ENCODE assay signal across 23 mouse cellular contexts in the genomic region with DNA sequence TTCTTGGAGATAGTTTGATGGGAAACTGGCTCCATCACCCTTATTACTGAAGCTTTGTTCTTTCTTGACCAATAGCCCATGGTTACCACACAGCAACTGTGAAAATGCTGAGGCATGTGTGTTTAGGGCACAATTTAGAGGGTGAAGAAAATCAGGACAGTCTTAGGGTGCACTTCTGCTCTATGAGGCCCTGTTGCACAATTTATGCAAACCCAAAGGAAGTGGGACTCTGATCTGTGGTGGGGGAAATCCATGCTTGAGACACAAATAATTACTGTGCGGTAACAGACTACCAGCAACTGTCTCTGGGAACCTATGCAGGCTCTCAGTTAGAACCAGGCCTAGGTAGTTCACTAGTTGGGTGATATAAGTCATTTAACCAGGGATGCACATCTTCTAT. TPM values are rescaled to one million over a fixed set of nuclear protein-coding genes. Genes with fewer than 3 reads are reported as not detected.
DNase-seq lines count a peak whose midpoint lies in the region; ATAC-seq and TF ChIP-seq lines count a peak whose summit lies in the region.
"Had no signal": no experiment of that assay in that cellular context is flagged by ENCODE, and none has a peak within 500 bp of the region (broad histone marks: within the 10 kb centered on the region; RNA-seq: fewer than 3 reads in every experiment).

No protein-coding gene starts in this region.

- no peaks in the 10 kb centered on the region for H3K27me3 ChIP-seq in lung, postnatal 0 days (replicated peaks; ENCODE audit: insufficient read depth, low read length)
- H3K27me3 ChIP-seq in neural tube, embryonic 15.5 days (replicated peaks): no peaks in the 10 kb centered on the region
- H3K27me3 ChIP-seq: embryonic facial prominence, embryonic 15.5 days; hindbrain, embryonic 12.5 days; lung, embryonic 15.5 days; neural tube, embryonic 12.5 days had no signal

- H3K4me2 ChIP-seq in lung, postnatal 0 days (replicated peaks; ENCODE audit: low read depth, low read length): no peak overlapping the region
- no peak overlapping the region for H3K4me2 ChIP-seq in neural tube, embryonic 15.5 days
- H3K4me2 ChIP-seq: embryonic facial prominence, embryonic 15.5 days; hindbrain, embryonic 12.5 days; lung, embryonic 15.5 days; midbrain, embryonic 11.5 days; neural tube, embryonic 12.5 days had no signal

- H3K9ac ChIP-seq in lung, postnatal 0 days (replicated peaks; ENCODE audit: low read depth): no peak overlapping the region
- H3K9ac ChIP-seq in neural tube, embryonic 15.5 days (replicated peaks): no peak overlapping the region
- H3K9ac ChIP-seq: embryonic facial prominence, embryonic 15.5 days; hindbrain, embryonic 12.5 days; lung, embryonic 15.5 days; neural tube, embryonic 12.5 days had no signal

- peak; percentile 30 for DNase-seq in lung, postnatal 0 days (ENCODE audit: low spot score)
- DNase-seq in lung, postnatal 14 days: no peak
- DNase-seq in natural killer cell, adult 2 months (ENCODE audit: low spot score in 2 of 2): peak; percentile 3 to 13
- no peak for DNase-seq in gastrocnemius, postnatal 4 days (ENCODE audit: low spot score in 2 of 2)
- DNase-seq: gastrocnemius, postnatal 36 days; kidney, adult 11 months; kidney, postnatal 25 days; layer of hippocampus, postnatal 36 days; left cerebral cortex, postnatal 4 days; right cerebral cortex, postnatal 4 days; thymus, postnatal 14 days had no signal

- no peak for TF ChIP-seq CTCF in lung, postnatal 0 days (IDR thresholded peaks at IDR 0.05)

- H3K27ac ChIP-seq in lung, postnatal 0 days (ENCODE audit: low read length): no peak overlapping the region
- no peak overlapping the region for H3K27ac ChIP-seq in neural tube, embryonic 15.5 days (replicated peaks)
- H3K27ac ChIP-seq: embryonic facial prominence, embryonic 15.5 days; hindbrain, embryonic 12.5 days; lung, embryonic 15.5 days; neural tube, embryonic 12.5 days had no signal

- H3K36me3 ChIP-seq in lung, postnatal 0 days (ENCODE audit: insufficient read depth, low read length): no peaks in the 10 kb centered on the region
- H3K36me3 ChIP-seq in neural tube, embryonic 15.5 days: no peaks in the 10 kb centered on the region
- H3K36me3 ChIP-seq: embryonic facial prominence, embryonic 15.5 days; hindbrain, embryonic 12.5 days; lung, embryonic 15.5 days; neural tube, embryonic 12.5 days had no signal

- no peak overlapping the region for H3K4me3 ChIP-seq in lung, postnatal 0 days (ENCODE audit: low read depth, low read length)
- H3K4me3 ChIP-seq in neural tube, embryonic 15.5 days (replicated peaks): no peak overlapping the region
- H3K4me3 ChIP-seq: embryonic facial prominence, embryonic 15.5 days; hindbrain, embryonic 12.5 days; lung, embryonic 15.5 days; neural tube, embryonic 12.5 days had no signal

- TF ChIP-seq EP300 in lung, postnatal 0 days (IDR thresholded peaks at IDR 0.05): no peak

- no peak; the same call in 1 of the 2 replicates for ATAC-seq in lung, postnatal 0 days
- ATAC-seq in activated CD4-positive, CD25-positive, alpha-beta regulatory T cell, adult 4 months: peak; percentile 38
- ATAC-seq in inflammation-experienced regulatory T-cells, adult 6 months: peak; percentile 68
- no peak for ATAC-seq in neural tube, embryonic 15.5 days (ENCODE audit: low FRiP score)
- ATAC-seq: Patski had no signal

- no peaks in the 10 kb centered on the region for H3K4me1 ChIP-seq in lung, postnatal 0 days (ENCODE audit: insufficient read depth, low read depth, low read length)
- no peaks in the 10 kb centered on the region for H3K4me1 ChIP-seq in neural tube, embryonic 15.5 days
- H3K4me1 ChIP-seq: embryonic facial prominence, embryonic 15.5 days; hindbrain, embryonic 12.5 days; lung, embryonic 15.5 days; neural tube, embryonic 12.5 days had no signal

- no peaks in the 10 kb centered on the region for H3K9me3 ChIP-seq in lung, postnatal 0 days (ENCODE audit: low read length)
- H3K9me3 ChIP-seq in neural tube, embryonic 15.5 days (replicated peaks): no peaks in the 10 kb centered on the region
- H3K9me3 ChIP-seq: embryonic facial prominence, embryonic 15.5 days; hindbrain, embryonic 12.5 days; lung, embryonic 15.5 days; neural tube, embryonic 12.5 days had no signal

- WGBS in lung, postnatal 0 days: 77% methylated on average over 1 of the region's 1 CpGs
- WGBS in neural tube, embryonic 15.5 days: 85% methylated on average over 1 of the region's 1 CpGs

RNA-seq across cellular contexts. Expression of a gene that starts 13.1 kb away (rescaled TPM):
- polyA plus RNA-seq in lung, postnatal 0 days (2015; fragmentation: Nextera tagmentation; extraction: Ambion mirVana): not detected in 2 replicates
- under 1 TPM in 1 of 2 experiments, not detected in 1; 0.54 TPM for polyA plus RNA-seq in activated CD4-positive, CD25-positive, alpha-beta regulatory T cell, adult 4 months (2017; shearing (Covaris generic))
- not detected for polyA plus RNA-seq in inflammation-experienced regulatory T-cells, adult 6 months (2017; shearing (Covaris generic))
- total RNA-seq in gastrocnemius, postnatal 4 days (2021): not detected
- not detected in 2 replicates for polyA plus RNA-seq in neural tube, embryonic 15.5 days (2015; fragmentation: Nextera tagmentation; extraction: Ambion mirVana)
- total RNA-seq: gastrocnemius, postnatal 36 days; layer of hippocampus, postnatal 36 days; left cerebral cortex, postnatal 4 days had no signal
- polyA plus RNA-seq: embryonic facial prominence, embryonic 15.5 days; forebrain, embryonic 11.5 days; heart, embryonic 16.5 days; hindbrain, embryonic 12.5 days; lung, embryonic 15.5 days; midbrain, embryonic 11.5 days; neural tube, embryonic 12.5 days; Patski; stomach, embryonic 16.5 days had no signal

RNA-seq across cellular contexts. Expression of a gene that starts 13.1 kb away (rescaled TPM):
- polyA plus RNA-seq in lung, postnatal 0 days (2015; fragmentation: Nextera tagmentation; extraction: Ambion mirVana): 12.6 and 15.4 TPM in 2 replicates
- under 1 TPM in 1 of 2 experiments, not detected in 1; 0.69 TPM for polyA plus RNA-seq in activated CD4-positive, CD25-positive, alpha-beta regulatory T cell, adult 4 months (2017; shearing (Covaris generic))
- polyA plus RNA-seq in inflammation-experienced regulatory T-cells, adult 6 months (2017; shearing (Covaris generic)): under 1 TPM in 2 of 3 experiments, not detected in 1; 0.34 to 0.64 TPM
- total RNA-seq in gastrocnemius, postnatal 4 days (2021): under 1 TPM in 1 of 2 experiments, not detected in 1; 0.98 TPM
- polyA plus RNA-seq in neural tube, embryonic 15.5 days (2015; fragmentation: Nextera tagmentation; extraction: Ambion mirVana): 0.44 TPM in 1 of 2 replicates, not detected in the other
- total RNA-seq: gastrocnemius, postnatal 36 days; layer of hippocampus, postnatal 36 days had no signal
- polyA plus RNA-seq: forebrain, embryonic 11.5 days; hindbrain, embryonic 12.5 days; midbrain, embryonic 11.5 days; neural tube, embryonic 12.5 days had no signal

RNA-seq across cellular contexts. Expression of a gene that starts 17.0 kb away (rescaled TPM):
- polyA plus RNA-seq in lung, postnatal 0 days (2015; fragmentation: Nextera tagmentation; extraction: Ambion mirVana): 13.7 and 14.9 TPM in 2 replicates
- polyA plus RNA-seq in activated CD4-positive, CD25-positive, alpha-beta regulatory T cell, adult 4 months (2017; shearing (Covaris generic)): under 1 TPM in 1 of 2 experiments, not detected in 1; 0.33 TPM
- under 1 TPM in 1 of 3 experiments, not detected in 2; 0.72 TPM for polyA plus RNA-seq in inflammation-experienced regulatory T-cells, adult 6 months (2017; shearing (Covaris generic))
- under 1 TPM; 0.20 to 0.26 TPM for total RNA-seq in gastrocnemius, postnatal 4 days (2021)
- 0.15 and 0.23 TPM in 2 replicates for polyA plus RNA-seq in neural tube, embryonic 15.5 days (2015; fragmentation: Nextera tagmentation; extraction: Ambion mirVana)
- total RNA-seq: gastrocnemius, postnatal 36 days; layer of hippocampus, postnatal 36 days had no signal
- polyA plus RNA-seq: forebrain, embryonic 11.5 days; hindbrain, embryonic 12.5 days; midbrain, embryonic 11.5 days; neural tube, embryonic 12.5 days had no signal

RNA-seq across cellular contexts. Expression of a gene that starts 45.8 kb away (rescaled TPM):
- polyA plus RNA-seq in lung, postnatal 0 days (2015; fragmentation: Nextera tagmentation; extraction: Ambion mirVana): 1.9 and 2.4 TPM in 2 replicates
- polyA plus RNA-seq in activated CD4-positive, CD25-positive, alpha-beta regulatory T cell, adult 4 months (2017; shearing (Covaris generic)): not detected
- polyA plus RNA-seq in inflammation-experienced regulatory T-cells, adult 6 months (2017; shearing (Covaris generic)): under 1 TPM in 1 of 3 experiments, not detected in 2; 0.12 TPM
- under 1 TPM; 0.18 to 0.69 TPM for total RNA-seq in gastrocnemius, postnatal 4 days (2021)
- 1.4 and 1.9 TPM in 2 replicates for polyA plus RNA-seq in neural tube, embryonic 15.5 days (2015; fragmentation: Nextera tagmentation; extraction: Ambion mirVana)

Comparison
In these comparisons a context has a peak if more than half of its experiments do, and no peak if none do; other contexts are left out.
1. DNase-seq: peak in lung, postnatal 0 days (single experiment) and natural killer cell, adult 2 months (2 of 2); none in lung, postnatal 14 days (single experiment) and gastrocnemius, postnatal 4 days (0 of 2).
2. ATAC-seq: peak in activated CD4-positive, CD25-positive, alpha-beta regulatory T cell, adult 4 months (single experiment) and inflammation-experienced regulatory T-cells, adult 6 months (single experiment); none in lung, postnatal 0 days (single experiment) and neural tube, embryonic 15.5 days (single experiment).